Comparison of ENCODE assay signal across 14 mouse cellular contexts in the genomic region with DNA sequence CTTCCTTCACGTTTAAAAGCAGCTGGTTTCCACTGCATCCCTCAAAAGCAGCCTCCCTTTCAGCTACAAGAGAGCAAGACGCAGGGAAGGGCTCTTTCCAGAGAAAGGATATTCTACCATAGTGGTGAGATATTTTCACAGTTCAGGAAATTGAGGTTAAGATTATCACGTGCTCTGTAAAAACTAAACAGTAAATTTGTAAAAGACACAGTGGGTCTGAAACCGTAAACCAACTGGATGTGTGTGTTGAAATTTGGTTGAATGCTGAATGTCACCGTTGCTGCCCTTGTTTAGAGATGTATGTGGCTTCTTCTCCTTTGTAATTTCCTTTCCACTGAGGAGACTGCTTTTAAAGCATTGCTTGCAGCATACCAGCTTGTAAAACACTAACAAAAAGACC.
DNase-seq lines count a peak whose midpoint lies in the region; ATAC-seq and TF ChIP-seq lines count a peak whose summit lies in the region.
"Had no signal": no experiment of that assay in that cellular context is flagged by ENCODE, and none has a peak within 500 bp of the region (broad histone marks: within the 10 kb centered on the region; RNA-seq: fewer than 3 reads in every experiment).

No protein-coding gene starts in this region.

- intact Hi-C loops in left cerebral cortex, postnatal 36 days (cut with DNase I): no loop called here

- no peaks in the 10 kb centered on the region for H3K4me1 ChIP-seq in hindbrain, embryonic 11.5 days (replicated peaks; ENCODE audit: control insufficient read depth, insufficient read depth, low read length)
- peaks cover 6% of the 10 kb centered on the region; the same call in 1 of the 2 replicates for H3K4me1 ChIP-seq in hindbrain, embryonic 13.5 days (replicated peaks)
- peaks cover 3% of the 10 kb centered on the region; the same call in 1 of the 2 replicates for H3K4me1 ChIP-seq in bone marrow, adult 2 months (ENCODE audit: control insufficient read depth, insufficient read depth, low read length)
- H3K4me1 ChIP-seq in forebrain, embryonic 15.5 days: no peaks in the 10 kb centered on the region
- H3K4me1 ChIP-seq: embryonic facial prominence, embryonic 12.5 days had no signal

- H3K4me2 ChIP-seq in hindbrain, embryonic 11.5 days (replicated peaks; ENCODE audit: low read depth, low read length): no peak overlapping the region
- H3K4me2 ChIP-seq in hindbrain, embryonic 13.5 days: no peak overlapping the region
- H3K4me2 ChIP-seq in forebrain, embryonic 15.5 days (replicated peaks): no peak overlapping the region
- H3K4me2 ChIP-seq: embryonic facial prominence, embryonic 12.5 days; hindbrain, embryonic 14.5 days; midbrain, embryonic 11.5 days had no signal

- no peaks in the 10 kb centered on the region for H3K9me3 ChIP-seq in hindbrain, embryonic 11.5 days (ENCODE audit: control insufficient read depth, low read length)
- no peaks in the 10 kb centered on the region for H3K9me3 ChIP-seq in hindbrain, embryonic 13.5 days
- H3K9me3 ChIP-seq in forebrain, embryonic 15.5 days: no peaks in the 10 kb centered on the region
- H3K9me3 ChIP-seq: embryonic facial prominence, embryonic 12.5 days had no signal

- no peaks in the 10 kb centered on the region for H3K27me3 ChIP-seq in hindbrain, embryonic 11.5 days (ENCODE audit: control insufficient read depth, insufficient read depth, low read length)
- no peaks in the 10 kb centered on the region for H3K27me3 ChIP-seq in hindbrain, embryonic 13.5 days
- no peaks in the 10 kb centered on the region for H3K27me3 ChIP-seq in forebrain, embryonic 15.5 days
- H3K27me3 ChIP-seq: embryonic facial prominence, embryonic 12.5 days had no signal

- WGBS in hindbrain, embryonic 11.5 days: 56% methylated on average over 5 of the region's 5 CpGs
- 48% methylated on average over 5 of the region's 5 CpGs for WGBS in hindbrain, embryonic 13.5 days
- under 1% methylated on average over 5 of the region's 5 CpGs for WGBS in bone marrow, adult 2 months
- WGBS in forebrain, embryonic 15.5 days: 48% methylated on average over 5 of the region's 5 CpGs

- ATAC-seq in hindbrain, embryonic 11.5 days (ENCODE audit: low FRiP score): no peak
- ATAC-seq in hindbrain, embryonic 13.5 days (ENCODE audit: low FRiP score): no peak
- peak; percentile 73 for ATAC-seq in megakaryocyte progenitor cell, adult 5-6 weeks (replicated peaks; ENCODE audit: poor library complexity)
- ATAC-seq in forebrain, embryonic 15.5 days (replicated peaks): no peak
- ATAC-seq: Patski had no signal

- DNase-seq in hindbrain, embryonic 11.5 days (ENCODE audit: low spot score): peak; percentile 4
- peak; percentile 32 for DNase-seq in CD4-positive helper T cell, adult 2 months (ENCODE audit: low read depth, low spot score)
- no peak for DNase-seq in left cerebral cortex, postnatal 36 days (ENCODE audit: low spot score in 2 of 2)
- DNase-seq: cerebellum, adult 9-11 months; liver had no signal

- no peak overlapping the region for H3K4me3 ChIP-seq in hindbrain, embryonic 11.5 days (ENCODE audit: low read depth, low read length)
- H3K4me3 ChIP-seq in hindbrain, embryonic 13.5 days: no peak overlapping the region
- no peak overlapping the region for H3K4me3 ChIP-seq in bone marrow, adult 2 months (replicated peaks; ENCODE audit: control insufficient read depth, low read depth, low read length)
- no peak overlapping the region for H3K4me3 ChIP-seq in forebrain, embryonic 15.5 days
- H3K4me3 ChIP-seq: embryonic facial prominence, embryonic 12.5 days had no signal

- TF ChIP-seq POLR2A in bone marrow, adult 2 months (IDR thresholded peaks at IDR 0.05; ENCODE audit: borderline replicate concordance, control insufficient read depth, low read depth, low read length): no peak

- H3K27ac ChIP-seq in hindbrain, embryonic 11.5 days (ENCODE audit: low read depth, low read length): no peak overlapping the region
- no peak overlapping the region for H3K27ac ChIP-seq in hindbrain, embryonic 13.5 days
- H3K27ac ChIP-seq in bone marrow, adult 2 months (ENCODE audit: control insufficient read depth, insufficient read depth, low read depth, low read length, poor library complexity): peak overlapping the region; percentile 69
- no peak overlapping the region for H3K27ac ChIP-seq in forebrain, embryonic 15.5 days (replicated peaks)
- H3K27ac ChIP-seq: embryonic facial prominence, embryonic 12.5 days; hindbrain, embryonic 14.5 days; kidney, postnatal 0 days had no signal

- TF ChIP-seq CTCF in bone marrow, adult 2 months (IDR thresholded peaks at IDR 0.05; ENCODE audit: control insufficient read depth, insufficient read depth, low read length): no peak

- no peaks in the 10 kb centered on the region for H3K36me3 ChIP-seq in hindbrain, embryonic 11.5 days (ENCODE audit: control insufficient read depth, insufficient read depth, low read length)
- H3K36me3 ChIP-seq in hindbrain, embryonic 13.5 days: no peaks in the 10 kb centered on the region
- H3K36me3 ChIP-seq in forebrain, embryonic 15.5 days: no peaks in the 10 kb centered on the region
- H3K36me3 ChIP-seq: embryonic facial prominence, embryonic 12.5 days had no signal

- no peak overlapping the region for H3K9ac ChIP-seq in hindbrain, embryonic 11.5 days (ENCODE audit: low read depth, low read length)
- H3K9ac ChIP-seq in hindbrain, embryonic 13.5 days: no peak overlapping the region
- H3K9ac ChIP-seq in forebrain, embryonic 15.5 days (replicated peaks): no peak overlapping the region
- H3K9ac ChIP-seq: embryonic facial prominence, embryonic 12.5 days; hindbrain, embryonic 14.5 days had no signal

Comparison
In these comparisons a context has a peak if more than half of its experiments do, and no peak if none do; other contexts are left out.
1. DNase-seq: peak in hindbrain, embryonic 11.5 days (single experiment) and CD4-positive helper T cell, adult 2 months (single experiment); none in left cerebral cortex, postnatal 36 days (0 of 2).